Mouse (Mus musculus) kidney, embryonic 16.5 days (tissue): ENCODE data around the gene Cdc37l1. TPM values are rescaled to one million over a fixed set of nuclear protein-coding genes. Genes with fewer than 3 reads are reported as not detected.

ENCODE experiments used
- ATAC-seq: fragments of 200-750 bp; cut with Nextera tagmentation; 2 replicates; pipeline ENCODE4 v1.8.0; 2017; ENCODE audit warnings: moderate TSS enrichment; ENCODE audit not compliant: low FRiP score, low TSS enrichment
- H3K27ac ChIP-seq: fragments of 300-500 bp; sonication (generic); 2 replicates; pipeline ENCODE4 v1.5.1; 2014; ENCODE audit warnings: low read length
- H3K27me3 ChIP-seq: fragments of 300-500 bp; sonication (generic); 2 replicates; pipeline ENCODE4 v1.6.1; 2014; ENCODE audit warnings: low read length, control low read depth, mixed read lengths; ENCODE audit not compliant: insufficient read depth
- H3K36me3 ChIP-seq: fragments of 300-500 bp; sonication (generic); 2 replicates; pipeline ENCODE4 v1.6.1; 2014; ENCODE audit warnings: low read length, control low read depth, mixed read lengths; ENCODE audit not compliant: insufficient read depth
- H3K4me1 ChIP-seq: fragments of 300-500 bp; sonication (generic); 2 replicates; pipeline ENCODE4 v1.6.1; 2014; ENCODE audit warnings: low read length, control low read depth, mixed read lengths; ENCODE audit not compliant: insufficient read depth
- H3K4me2 ChIP-seq: fragments of 300-500 bp; sonication (generic); replicated peaks from 2 replicates; pipeline ENCODE4 v1.6.1; 2014; ENCODE audit warnings: low read depth, low read length
- H3K4me3 ChIP-seq: fragments of 300-500 bp; sonication (generic); 2 replicates; pipeline ENCODE4 v1.5.1; 2014; ENCODE audit warnings: mild to moderate bottlenecking, low read length
- H3K9ac ChIP-seq: fragments of 300-500 bp; sonication (generic); replicated peaks from 2 replicates; pipeline ENCODE4 v1.6.1; 2014; ENCODE audit warnings: low read length
- H3K9me3 ChIP-seq: fragments of 300-500 bp; sonication (generic); 2 replicates; pipeline ENCODE4 v1.6.1; 2016; ENCODE audit warnings: low read length, control low read depth
- WGBS: fragments of 180-500 bp; shearing (Covaris S2); extraction: QIAGEN DNeasy Blood & Tissue Kit; methylation state at CpG from one replicate; pipeline ENCODE4 v1.1.7; 2014; 5-methylcytosine and 5-hydroxymethylcytosine counted together
- polyA plus RNA-seq: library from polyadenylated mRNA; unstranded; fragments of >200 nt; fragmentation: Nextera tagmentation; extraction: Ambion mirVana; gene quantifications from 2 replicates; pipeline ENCODE4 v1.2.1, GENCODE M21; 2015

Gene Cdc37l1
- polyA plus RNA-seq, 1 experiment from 2014 or later = 35.7 TPM

- Histone ChIP-seq H3K36me3 (peaks cover 8% of the 10 kb centered on the region; the same call in 1 of the 2 replicates), H3K27ac (no peak overlapping the region), H3K9me3 (peaks cover 6% of the 10 kb centered on the region), H3K4me1 (peaks cover 5% of the 10 kb centered on the region; the same call in 1 of the 2 replicates), H3K4me3 (no peak overlapping the region), H3K9ac (no peak overlapping the region), H3K4me2 (no peak overlapping the region), H3K27me3 (no peaks in the 10 kb centered on the region)
- ATAC-seq = no peak
- whole genome bisulfite sequencing = 80% methylated on average over 9 of the region's 9 CpGs
Measured at GRCm38 (mm10) chr19:29042647-29043046, 52.5 kb downstream of the Cdc37l1 start.

GRCm38 (mm10) chr19:29044353-29044768, 54.2 kb downstream of the Cdc37l1 start:
- Histone ChIP-seq H3K36me3 (peaks cover 8% of the 10 kb centered on the region; the same call in 1 of the 2 replicates), H3K9ac (no peak overlapping the region), H3K4me3 (no peak overlapping the region), H3K27ac (no peak overlapping the region), H3K27me3 (no peaks in the 10 kb centered on the region), H3K4me1 (peaks cover 8% of the 10 kb centered on the region), H3K4me2 (no peak overlapping the region), H3K9me3 (peaks cover 6% of the 10 kb centered on the region)
- no peak for ATAC-seq
- 73% methylated on average over 9 of the region's 9 CpGs for WGBS

GRCm38 (mm10) chr19:29045369-29045768, 55.2 kb downstream of the Cdc37l1 start:
- no peaks in the 10 kb centered on the region for H3K36me3 ChIP-seq
- ATAC-seq = no peak
- H3K4me1 ChIP-seq = peaks cover 8% of the 10 kb centered on the region
- no peaks in the 10 kb centered on the region for H3K9me3 ChIP-seq
- no peak overlapping the region for H3K9ac ChIP-seq
- H3K27ac ChIP-seq = no peak overlapping the region
- peak overlapping the region; percentile 74 for H3K4me2 ChIP-seq
- H3K27me3 ChIP-seq = no peaks in the 10 kb centered on the region
- no peak overlapping the region for H3K4me3 ChIP-seq
- 32% methylated on average over 4 of the region's 4 CpGs for WGBS

DNA sequence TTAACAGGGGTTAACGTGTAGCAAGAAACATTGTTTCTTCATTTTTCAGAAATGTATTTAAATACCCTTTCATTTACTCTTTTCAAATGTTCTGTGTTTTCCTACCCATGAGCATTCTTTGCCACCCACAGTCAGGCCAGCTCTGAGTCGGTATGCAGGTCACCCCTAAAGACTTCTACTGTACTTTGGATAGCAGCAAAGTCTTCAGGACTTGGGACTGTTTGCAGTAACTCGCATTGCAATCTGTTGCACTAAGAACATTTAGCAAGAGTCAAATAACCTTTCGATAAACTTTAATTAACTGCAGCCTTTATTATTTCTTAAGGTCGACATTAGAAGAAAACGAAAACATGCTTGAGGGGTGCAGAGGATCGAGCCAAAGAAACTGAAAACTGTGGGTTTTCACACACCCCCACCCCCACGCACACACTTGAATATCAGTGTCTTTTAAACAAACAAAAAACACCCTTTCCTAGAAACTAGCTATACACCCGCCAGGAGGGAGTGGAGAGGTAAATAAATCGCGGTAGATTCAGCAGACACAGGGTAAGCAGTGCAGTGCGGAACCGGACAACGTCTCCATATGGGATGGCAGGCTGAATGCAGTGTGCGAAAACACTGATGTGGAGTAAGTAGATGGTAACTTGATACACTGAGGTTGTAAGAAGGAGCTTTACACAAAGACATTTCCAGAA, 56.0 kb downstream of the Cdc37l1 start:
- peak; percentile 59; the same call in 1 of the 2 replicates for ATAC-seq
- Histone ChIP-seq H3K4me3 (peak overlapping the region; percentile 86), H3K9ac (peak overlapping the region; percentile 29), H3K27me3 (no peaks in the 10 kb centered on the region), H3K9me3 (no peaks in the 10 kb centered on the region), H3K4me2 (peak overlapping the region; percentile 74), H3K27ac (peak overlapping the region; percentile 8; the same call in 1 of the 2 replicates), H3K4me1 (peaks cover 8% of the 10 kb centered on the region), H3K36me3 (no peaks in the 10 kb centered on the region)
- 17% methylated on average over 15 of the region's 15 CpGs for WGBS

DNA sequence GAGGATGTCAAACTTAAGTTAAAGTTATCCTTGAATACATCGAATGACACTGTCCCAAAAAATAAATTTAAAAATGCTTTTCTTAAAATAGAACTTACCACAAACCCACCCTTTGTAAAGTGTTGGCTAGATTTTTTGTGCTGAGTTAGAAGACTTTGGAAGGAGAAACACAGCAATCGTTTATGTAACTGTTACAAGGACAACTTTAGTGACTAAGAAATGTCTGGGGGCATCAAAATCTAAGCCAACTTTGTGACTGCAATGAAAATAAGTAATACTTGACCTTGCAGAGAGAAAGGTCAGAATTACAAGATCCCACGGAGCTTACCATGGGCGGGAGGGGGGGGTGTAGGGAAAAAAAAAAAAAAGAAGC, 56.8 kb downstream of the Cdc37l1 start:
- peak overlapping the region; percentile 74 for H3K4me2 ChIP-seq
- H3K4me1 ChIP-seq = peaks cover 8% of the 10 kb centered on the region
- H3K27me3 ChIP-seq = no peaks in the 10 kb centered on the region
- ATAC-seq = no peak
- peak overlapping the region; percentile 94 for H3K9ac ChIP-seq
- H3K27ac ChIP-seq = peak overlapping the region; percentile 92
- WGBS = 26% methylated on average over 4 of the region's 4 CpGs
- peak overlapping the region; percentile 86 for H3K4me3 ChIP-seq
- no peaks in the 10 kb centered on the region for H3K36me3 ChIP-seq
- H3K9me3 ChIP-seq = no peaks in the 10 kb centered on the region

GRCm38 (mm10) chr19:29047334-29048170, 57.4 kb downstream of the Cdc37l1 start, which contains the start of gene Ak3:
Gene Ak3, minus strand, starts transcription at chr19:29047961.
- under 1% methylated on average over 68 of the region's 68 CpGs for WGBS
- Histone ChIP-seq H3K27me3 (no peaks in the 10 kb centered on the region), H3K4me3 (peak within 1 kb of the TSS; percentile 86)

GRCm38 (mm10) chr19:29049401-29050075, 59.4 kb downstream of the Cdc37l1 start:
- Histone ChIP-seq H3K27me3 (no peaks in the 10 kb centered on the region), H3K9me3 (no peaks in the 10 kb centered on the region), H3K4me2 (no peak overlapping the region), H3K36me3 (no peaks in the 10 kb centered on the region), H3K9ac (no peak overlapping the region), H3K4me3 (no peak overlapping the region), H3K27ac (no peak overlapping the region), H3K4me1 (peaks cover 8% of the 10 kb centered on the region)
- no peak for ATAC-seq
- WGBS = 80% methylated on average over 12 of the region's 12 CpGs

More at GRCm38 (mm10) chr19:29047334-29048170, 57.4 kb downstream of the Cdc37l1 start, which contains the start of gene Ak3:
- peak; percentile 93 for ATAC-seq
- peak within 1 kb of the TSS; percentile 94 for H3K9ac ChIP-seq
- H3K4me2 ChIP-seq = peak within 1 kb of the TSS; percentile 74
- H3K4me1 ChIP-seq = peaks cover 8% of the 10 kb centered on the region
- no peaks in the 10 kb centered on the region for H3K36me3 ChIP-seq
- H3K9me3 ChIP-seq = no peaks in the 10 kb centered on the region
- peak within 1 kb of the TSS; percentile 92 for H3K27ac ChIP-seq

DNA sequence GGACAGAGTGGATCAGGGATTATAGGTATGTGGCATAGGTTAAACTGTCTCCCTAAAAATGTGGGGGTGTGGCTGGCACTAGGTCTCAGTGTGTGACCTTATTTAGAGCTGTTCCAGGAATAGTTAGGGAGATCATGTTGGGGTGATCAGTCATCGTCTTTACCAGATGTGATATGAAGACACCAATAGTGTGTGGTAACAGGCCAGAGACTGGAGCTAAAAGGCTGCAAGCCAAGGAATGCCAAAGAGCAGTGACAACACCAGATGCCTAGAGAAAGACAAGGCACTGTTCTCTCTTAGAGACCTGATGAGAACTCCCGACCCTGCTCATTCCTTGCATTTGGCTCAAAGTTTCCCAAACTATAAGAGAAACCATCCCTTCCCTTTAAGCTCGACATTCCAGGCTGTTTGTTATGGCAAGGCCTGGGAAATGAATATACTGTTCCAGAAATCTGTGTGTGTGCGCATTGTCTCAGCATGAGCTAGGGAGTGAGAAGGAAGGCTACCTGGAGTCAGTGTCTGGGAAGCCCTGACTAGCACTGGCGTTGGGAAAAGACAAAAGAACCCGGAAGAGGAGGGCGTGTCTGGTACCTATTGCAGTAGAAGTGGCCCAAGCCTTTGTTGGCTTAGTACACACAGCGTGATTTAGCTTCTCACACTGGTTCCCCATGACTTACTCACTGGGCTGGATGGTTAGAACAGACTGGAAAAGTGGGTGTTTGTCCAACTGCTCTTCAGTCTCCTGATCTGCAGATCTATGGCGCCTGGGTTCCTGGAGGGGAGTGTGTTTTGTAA, 60.2 kb downstream of the Cdc37l1 start:
- no peak overlapping the region for H3K27ac ChIP-seq
- ATAC-seq = no peak
- no peak overlapping the region for H3K4me2 ChIP-seq
- peaks cover 8% of the 10 kb centered on the region for H3K4me1 ChIP-seq
- no peak overlapping the region for H3K4me3 ChIP-seq
- WGBS = 78% methylated on average over 9 of the region's 9 CpGs
- no peaks in the 10 kb centered on the region for H3K9me3 ChIP-seq
- H3K36me3 ChIP-seq = no peaks in the 10 kb centered on the region
- no peak overlapping the region for H3K9ac ChIP-seq
- no peaks in the 10 kb centered on the region for H3K27me3 ChIP-seq

DNA sequence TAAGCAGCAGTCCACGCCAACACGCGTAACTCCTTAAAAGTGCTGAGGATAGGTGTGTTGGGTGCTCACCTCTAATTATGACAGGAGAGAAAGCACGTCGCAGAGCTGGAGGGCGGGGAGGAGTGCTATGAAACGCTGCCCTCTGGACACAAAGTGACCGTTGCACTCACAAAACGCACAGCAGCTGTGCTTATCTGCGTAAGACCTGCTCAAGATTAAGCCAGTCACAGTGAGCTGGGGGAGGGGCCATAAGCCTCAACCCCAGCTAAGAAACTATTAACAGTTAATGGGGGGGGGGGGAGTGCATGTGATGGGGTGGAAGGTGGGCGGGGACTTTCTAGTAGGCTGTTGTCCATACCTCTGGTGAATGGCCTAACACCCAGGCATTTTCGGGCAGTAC, 62.6 kb downstream of the Cdc37l1 start:
- no peak overlapping the region for H3K4me3 ChIP-seq
- WGBS = 89% methylated on average over 12 of the region's 12 CpGs
- no peaks in the 10 kb centered on the region for H3K36me3 ChIP-seq
- no peak overlapping the region for H3K27ac ChIP-seq
- H3K9ac ChIP-seq = no peak overlapping the region
- no peak overlapping the region for H3K4me2 ChIP-seq
- no peak for ATAC-seq
- H3K27me3 ChIP-seq = no peaks in the 10 kb centered on the region
- peaks cover 3% of the 10 kb centered on the region; the same call in 1 of the 2 replicates for H3K4me1 ChIP-seq
- no peaks in the 10 kb centered on the region for H3K9me3 ChIP-seq
